Mouse (Mus musculus) adrenal gland (tissue): ENCODE results near the gene Kctd11.

Source experiments
- intact Hi-C: fragments of 180-260 bp; cut with DNase I; formaldehyde crosslinking; loops from one replicate; pipeline ENCODE4 v1.15.1; 2025
- microRNA-seq, 2 experiments: library from miRNA; unstranded; fragments of <30 nt; microRNA quantifications; one replicate each; pipeline ENCODE4; 2019

Kctd11 gene

GRCm38 (mm10) chr11:69849884-69850283 is 31.3 kb downstream of the Kctd11 start:
- intact Hi-C loops: no loop called here

GRCm38 (mm10) chr11:69849128-69849527 is 32.1 kb downstream of the Kctd11 start:
- intact Hi-C loops: no loop called here

GRCm38 (mm10) chr11:69848021-69848420 is 33.2 kb downstream of the Kctd11 start:
- intact Hi-C loops: no loop called here

GRCm38 (mm10) chr11:69846738-69847688 is 34.2 kb downstream of the Kctd11 start:
- intact Hi-C loops: no loop called here

- intact Hi-C loops: no loop called here
Measured at GRCm38 (mm10) chr11:69846198-69846680, 35.0 kb downstream of the Kctd11 start, which contains the start of gene Plscr3. Gene Plscr3, plus strand, starts transcription at chr11:69846376.

DNA sequence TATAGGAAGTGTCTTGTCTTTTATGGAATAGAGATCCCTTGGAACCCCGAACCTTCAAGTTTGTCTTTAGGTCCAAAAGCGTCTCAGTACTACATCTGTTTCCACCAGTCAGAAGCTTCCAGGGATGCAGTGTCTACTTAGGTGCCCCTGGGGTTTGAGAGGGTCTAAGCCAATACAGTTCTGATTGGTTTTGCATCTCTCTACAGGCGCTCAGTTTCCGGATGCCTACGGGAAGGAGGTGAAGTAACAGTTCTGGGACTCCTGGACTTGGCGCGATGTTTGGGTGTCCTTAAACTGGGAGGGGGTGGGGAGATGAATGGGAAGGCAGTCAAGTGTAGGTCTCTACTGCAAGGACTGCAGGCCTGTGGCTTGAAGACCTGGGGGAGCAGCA is 42.5 kb downstream of the Kctd11 start:
- intact Hi-C loops: loop anchor here (5.0 kb wide), 1 partner anchor 36 kb away; the partner anchor contains the start of gene Fgf11

GRCm38 (mm10) chr11:69837952-69838713 is 43.1 kb downstream of the Kctd11 start, which contains the start of gene Tmem256:
Gene Tmem256, plus strand, starts transcription at chr11:69838514.
- intact Hi-C loops: loop anchor here (5.0 kb wide), 1 partner anchor 36 kb away; the partner anchor contains the start of gene Fgf11

DNA sequence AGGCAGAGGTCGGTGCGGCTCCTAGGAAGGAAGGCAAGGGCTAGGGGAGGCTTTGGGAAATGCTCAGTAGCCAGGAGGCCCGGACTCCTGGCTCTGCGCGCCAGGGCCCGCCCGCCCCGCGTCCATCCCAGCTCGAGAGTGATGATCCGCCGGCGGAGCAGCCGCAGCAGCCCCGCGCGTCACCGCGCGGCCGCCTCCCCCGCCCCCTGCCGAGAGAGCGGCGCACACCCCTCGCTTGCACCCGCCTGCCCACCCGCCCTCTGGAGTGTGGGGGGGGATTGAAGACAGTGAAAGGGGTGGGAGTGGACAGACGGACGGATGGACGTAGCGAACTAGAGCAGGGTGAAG is 43.6 kb downstream of the Kctd11 start, which contains the start of gene Nlgn2:
TSS of gene Nlgn2 (minus strand) at position 181 of the 348 bp plus-strand sequence.
- intact Hi-C loops: loop anchor here (5.0 kb wide), 1 partner anchor 35 kb away; the partner anchor contains the start of gene Fgf11

GRCm38 (mm10) chr11:69836703-69837576 is 44.3 kb downstream of the Kctd11 start:
- intact Hi-C loops: loop anchor here (5.0 kb wide), 1 partner anchor 35 kb away; the partner anchor contains the start of gene Fgf11

DNA sequence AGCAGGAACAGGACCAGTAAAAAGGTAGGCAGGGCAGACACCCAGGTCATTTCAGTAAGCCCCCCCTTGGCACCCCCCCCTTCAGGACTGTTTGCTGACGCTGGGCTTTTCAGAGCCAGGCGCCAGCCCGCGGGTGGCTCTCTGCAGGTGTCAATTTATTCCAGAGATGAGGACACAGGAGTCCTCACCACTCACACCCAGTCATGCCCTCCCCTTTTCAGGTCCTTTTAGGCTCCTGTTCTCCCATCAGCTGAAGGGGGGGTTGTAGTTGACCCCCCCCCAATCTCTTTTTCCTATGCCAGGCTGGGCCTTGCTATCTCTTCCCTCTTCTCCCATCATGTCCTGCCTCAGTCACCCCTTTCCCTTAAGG is 45.3 kb downstream of the Kctd11 start:
- intact Hi-C loops: loop anchor here (5.0 kb wide), 1 partner anchor 34 kb away; the partner anchor contains the start of gene Fgf11

DNA sequence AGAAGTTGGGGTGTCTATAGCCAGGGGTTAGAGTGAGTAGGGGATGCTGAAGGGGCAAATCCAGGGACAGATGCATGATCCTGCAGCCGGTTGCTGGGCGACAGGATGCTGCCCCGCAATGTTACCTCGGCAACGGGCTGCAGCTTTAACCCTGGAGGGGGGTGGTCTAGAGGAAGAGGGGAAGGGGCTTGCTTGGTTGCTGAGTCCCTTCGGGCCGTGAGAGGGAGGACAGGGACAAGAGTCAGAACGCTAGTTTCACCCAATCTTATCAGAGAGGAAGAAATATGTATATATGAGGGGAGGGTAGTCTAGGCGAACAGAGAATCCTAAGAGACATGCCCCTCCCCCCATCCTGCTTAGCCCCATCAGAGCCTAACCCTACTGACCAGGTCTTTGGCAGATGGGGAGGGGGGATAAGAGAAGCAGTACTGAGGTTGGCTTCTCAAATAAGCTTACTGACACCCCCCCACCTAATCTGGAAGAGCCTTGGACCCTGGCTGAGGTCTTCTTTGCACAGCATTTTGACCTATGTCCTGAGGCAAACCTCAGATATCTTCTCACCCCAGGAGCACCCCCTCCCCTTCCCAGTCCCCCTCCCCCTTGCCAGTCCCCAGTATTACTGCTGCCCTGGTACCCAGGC is 45.8 kb downstream of the Kctd11 start:
- intact Hi-C loops: loop anchor here (5.0 kb wide), 1 partner anchor 33 kb away; the partner anchor contains the start of gene Fgf11

DNA sequence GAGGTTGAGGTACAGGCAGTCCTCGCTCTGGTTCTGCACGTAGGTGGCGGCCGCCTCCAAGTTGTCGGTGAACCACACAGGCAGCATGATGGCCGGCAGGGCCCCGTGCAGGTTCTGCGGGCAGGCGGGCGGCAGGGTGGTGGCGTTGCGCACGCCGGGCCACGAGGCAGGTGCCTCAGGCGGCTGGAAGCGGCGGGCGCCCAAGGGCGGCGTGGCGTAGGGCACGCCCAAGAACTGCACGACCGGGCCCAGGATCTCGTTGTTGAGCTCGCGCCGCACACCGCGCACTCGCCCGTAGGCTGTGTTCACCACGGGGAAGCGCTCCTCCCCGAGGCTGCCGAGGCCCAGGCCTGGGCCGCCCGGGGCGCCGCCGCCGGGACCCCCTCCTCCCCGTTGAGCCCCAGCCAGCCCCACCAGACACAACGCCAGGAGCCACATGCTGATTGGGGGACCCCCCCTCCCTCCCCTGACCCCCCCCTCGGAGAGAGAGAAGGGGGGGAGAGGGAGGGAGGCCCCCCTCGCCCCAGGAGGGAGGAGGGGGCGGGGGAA is 47.1 kb downstream of the Kctd11 start:
- intact Hi-C loops: no loop called here

DNA sequence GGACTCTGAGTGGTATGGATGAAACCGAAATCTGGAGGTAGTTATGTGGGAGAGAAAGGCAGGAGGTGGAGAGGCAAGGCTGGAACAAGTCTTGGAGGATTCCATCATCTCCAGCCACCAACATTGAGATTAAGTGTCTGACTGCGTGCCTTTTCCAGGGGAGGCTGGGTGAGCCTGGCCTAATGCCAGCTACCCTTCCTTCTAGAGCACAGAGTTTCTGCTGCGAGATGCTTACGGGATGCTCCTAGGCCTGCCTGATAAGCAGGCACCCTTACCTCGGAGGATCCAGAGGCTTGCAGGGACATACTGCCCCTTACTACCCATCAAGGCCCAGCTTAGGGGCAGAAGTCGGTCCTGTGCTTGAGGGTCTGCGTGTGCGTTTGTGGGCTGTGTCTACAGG is 47.7 kb downstream of the Kctd11 start:
- intact Hi-C loops: no loop called here

DNA sequence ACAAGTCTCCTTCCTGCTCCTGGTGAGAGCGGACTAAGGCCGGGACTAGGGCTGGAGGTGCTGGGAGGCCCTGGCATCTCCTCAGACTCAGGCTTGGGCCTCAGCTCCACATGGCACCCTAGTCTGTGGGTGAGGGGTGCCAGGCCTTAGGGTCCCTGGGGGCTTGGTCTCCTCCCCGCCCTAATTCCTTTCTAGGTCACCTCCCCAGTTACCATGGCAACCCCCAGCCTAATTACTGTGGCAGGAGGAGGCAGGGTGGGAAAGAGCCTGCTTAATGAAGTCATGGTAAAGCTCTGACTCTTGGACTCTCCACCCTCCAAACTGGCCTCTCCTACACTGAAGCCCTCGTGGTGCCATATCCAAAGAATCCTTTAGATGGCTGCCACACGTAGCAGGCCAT is 52.4 kb downstream of the Kctd11 start:
- intact Hi-C loops: no loop called here

Small RNAs within 50 kb of the gene (microRNA-seq; reads per million reads assigned to microRNA genes)
- 0 reads per million in 2 experiments for gene Mir6924
